Mouse (Mus musculus): Measurements from ENCODE around the gene Hus1.

The Hus1 gene

DNA sequence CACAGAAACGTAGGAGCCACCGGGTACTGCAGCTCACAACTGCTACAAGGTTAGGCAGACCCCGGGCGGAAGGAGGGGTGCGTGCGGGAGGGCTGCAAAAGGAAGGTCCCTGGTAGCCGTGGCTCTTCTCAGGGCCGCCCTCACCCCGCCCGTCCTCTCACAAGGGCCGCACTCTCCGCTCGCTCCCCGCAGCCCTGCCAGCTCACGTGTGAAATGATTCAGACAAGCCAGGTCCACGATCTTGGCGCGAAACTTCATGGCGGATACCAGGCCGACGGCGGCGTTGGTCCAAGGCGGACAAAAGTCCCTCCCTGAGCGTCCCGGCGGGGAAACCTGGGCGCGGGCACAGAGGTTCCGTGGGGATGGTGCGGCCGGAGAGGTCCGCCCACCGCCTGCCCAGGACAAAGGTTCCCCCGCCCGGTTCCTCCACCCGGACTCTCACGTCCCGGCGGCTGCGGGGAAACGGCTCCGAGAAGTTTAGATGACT lies at the start of gene Hus1:
TSS of gene Hus1 (minus strand) at position 339 of the 487 bp plus-strand sequence.
- peak; percentile 77 for DNase-seq (ENCODE audit: low read depth)

DNA sequence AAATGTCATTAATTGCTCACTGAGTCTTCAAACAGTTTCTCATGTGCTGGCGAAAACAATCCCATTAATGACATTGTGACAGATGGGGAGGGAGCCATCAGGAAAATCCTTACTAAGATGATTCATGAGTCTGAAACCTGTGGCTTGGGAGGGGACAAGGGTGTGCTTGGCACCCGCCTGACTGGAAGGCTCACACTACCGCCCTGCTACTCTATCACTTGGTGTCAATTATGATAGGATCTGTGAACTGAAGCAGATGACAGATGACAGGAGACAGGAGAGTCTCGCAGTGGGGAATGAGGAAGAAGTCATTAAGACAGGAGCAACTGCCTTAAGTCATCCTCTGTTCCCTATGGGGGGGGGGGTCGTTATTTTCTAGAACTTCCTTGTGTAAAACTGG lies 49.5 kb upstream of the Hus1 start:
- no peak for DNase-seq (ENCODE audit: low read depth)

DNA sequence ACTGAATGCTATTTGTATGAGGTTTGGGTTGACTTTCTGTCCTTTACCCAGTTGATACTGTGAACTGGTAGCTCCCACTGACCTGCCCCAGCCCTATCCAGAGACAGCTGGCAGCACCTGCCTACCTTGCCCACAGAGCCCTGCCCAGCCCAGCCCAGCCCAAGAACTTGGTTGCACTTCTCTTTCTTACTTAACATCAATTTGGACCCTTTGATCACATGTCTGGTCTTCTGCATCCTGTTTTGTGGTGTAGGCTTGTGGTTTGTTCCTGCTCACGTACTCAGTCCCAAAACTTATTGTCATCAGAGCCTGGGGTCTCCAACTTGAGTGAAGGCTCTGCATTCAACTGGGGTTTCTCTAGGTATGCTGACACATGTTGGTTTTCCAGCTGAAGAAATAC lies 49.0 kb upstream of the Hus1 start:
- DNase-seq (ENCODE audit: low read depth) = peak; percentile 9

DNA sequence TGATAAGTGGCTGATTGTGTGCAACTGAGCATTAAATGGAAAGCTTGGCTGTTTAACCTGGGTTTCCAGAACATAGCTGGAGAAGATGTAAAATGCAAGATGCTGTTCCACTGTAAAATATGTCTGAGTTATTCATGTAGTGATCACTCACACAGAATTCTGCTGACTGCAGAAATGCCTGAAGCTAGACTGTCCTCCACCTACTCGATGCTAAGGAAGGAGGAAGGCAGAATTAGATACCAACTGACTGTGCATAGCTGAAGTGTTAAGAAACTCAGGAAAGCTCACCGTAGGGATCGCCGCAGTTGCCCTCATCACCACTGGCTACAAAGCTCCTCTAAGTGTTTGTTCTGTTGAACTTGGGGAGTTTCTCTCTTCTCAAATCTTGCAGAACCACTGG lies 46.7 kb upstream of the Hus1 start:
- DNase-seq (ENCODE audit: low read depth) = no peak

DNA sequence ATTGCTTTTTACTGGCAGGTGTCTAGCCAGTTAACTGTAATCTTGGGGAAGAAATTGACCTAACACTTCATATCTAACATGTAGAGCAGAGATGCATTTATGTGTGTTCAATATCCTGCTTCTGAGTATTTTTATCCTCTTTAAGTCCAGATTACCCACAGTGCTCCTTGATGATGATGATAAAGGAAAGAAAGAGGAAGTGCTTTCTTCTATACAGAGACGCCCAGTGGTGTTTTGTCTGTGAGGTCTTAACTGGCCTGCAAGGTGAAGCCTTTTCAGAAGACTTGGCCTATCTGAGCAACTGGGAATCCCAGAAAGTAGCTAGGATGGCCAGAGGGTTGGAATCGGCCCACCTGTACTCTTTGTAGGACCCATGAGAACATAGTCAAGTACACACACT lies 45.9 kb upstream of the Hus1 start:
- DNase-seq (ENCODE audit: low read depth) = no peak

DNA sequence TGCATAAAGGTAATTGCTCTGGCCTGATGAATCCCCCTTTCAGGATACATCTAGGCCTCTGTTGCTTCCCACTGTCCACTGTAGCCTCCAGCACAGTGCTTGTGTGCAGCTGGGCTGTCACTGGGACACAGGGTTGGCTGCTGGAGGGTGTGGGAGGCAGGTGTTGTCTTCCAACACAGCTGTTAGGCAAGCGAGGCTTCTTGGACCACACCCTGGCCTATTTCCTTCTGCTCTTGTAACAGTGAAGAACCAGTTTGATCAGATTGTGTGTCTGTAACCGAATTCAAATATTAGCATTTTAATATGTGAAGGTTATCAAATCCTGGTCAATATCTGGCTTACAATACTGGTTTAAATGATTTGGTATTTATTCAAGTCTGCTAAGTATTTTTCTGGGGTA lies 40.9 kb upstream of the Hus1 start:
- no peak for DNase-seq (ENCODE audit: low read depth)

DNA sequence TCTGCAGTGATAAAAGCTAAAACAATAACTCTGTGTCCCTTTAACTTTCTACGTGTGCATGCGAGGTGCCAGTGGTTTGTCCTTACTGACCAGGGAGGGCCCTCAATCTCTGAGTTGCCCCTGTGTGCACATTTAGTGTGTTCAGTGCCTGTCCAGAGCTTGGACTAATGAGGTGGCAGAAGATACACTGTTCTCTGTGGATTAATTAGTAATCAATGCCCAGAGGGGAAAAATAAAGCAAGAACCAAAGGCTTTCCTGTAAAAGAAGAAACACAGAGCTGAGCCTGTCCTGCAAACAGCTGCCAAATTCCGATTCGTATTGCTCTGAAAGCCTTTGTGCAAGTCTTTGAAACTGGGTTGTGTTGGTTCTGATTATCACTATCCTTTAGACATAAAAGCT lies 39.2 kb upstream of the Hus1 start:
- DNase-seq (ENCODE audit: low read depth) = no peak

DNA sequence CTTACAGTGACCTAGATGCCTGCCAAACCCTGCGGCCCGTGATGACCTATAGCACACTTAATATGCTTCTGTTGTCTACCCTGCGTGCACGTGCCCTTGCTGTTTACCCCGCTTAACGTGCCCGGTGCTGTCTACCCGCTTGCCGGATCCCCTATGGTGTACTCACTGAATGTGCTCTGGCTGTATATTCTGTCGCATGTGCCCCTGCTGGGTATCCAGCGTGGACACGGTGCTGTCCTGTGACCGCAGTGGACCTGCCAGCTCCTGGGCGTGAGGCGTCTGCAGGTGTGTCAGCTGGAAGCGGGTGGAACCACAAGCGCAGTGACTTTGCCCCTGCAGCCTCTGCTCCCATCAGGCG lies 37.7 kb upstream of the Hus1 start, which contains the start of gene Sun3:
TSS of gene Sun3 (minus strand) at position 289 of the 358 bp plus-strand sequence.
- no peak for DNase-seq (ENCODE audit: low read depth)

DNA sequence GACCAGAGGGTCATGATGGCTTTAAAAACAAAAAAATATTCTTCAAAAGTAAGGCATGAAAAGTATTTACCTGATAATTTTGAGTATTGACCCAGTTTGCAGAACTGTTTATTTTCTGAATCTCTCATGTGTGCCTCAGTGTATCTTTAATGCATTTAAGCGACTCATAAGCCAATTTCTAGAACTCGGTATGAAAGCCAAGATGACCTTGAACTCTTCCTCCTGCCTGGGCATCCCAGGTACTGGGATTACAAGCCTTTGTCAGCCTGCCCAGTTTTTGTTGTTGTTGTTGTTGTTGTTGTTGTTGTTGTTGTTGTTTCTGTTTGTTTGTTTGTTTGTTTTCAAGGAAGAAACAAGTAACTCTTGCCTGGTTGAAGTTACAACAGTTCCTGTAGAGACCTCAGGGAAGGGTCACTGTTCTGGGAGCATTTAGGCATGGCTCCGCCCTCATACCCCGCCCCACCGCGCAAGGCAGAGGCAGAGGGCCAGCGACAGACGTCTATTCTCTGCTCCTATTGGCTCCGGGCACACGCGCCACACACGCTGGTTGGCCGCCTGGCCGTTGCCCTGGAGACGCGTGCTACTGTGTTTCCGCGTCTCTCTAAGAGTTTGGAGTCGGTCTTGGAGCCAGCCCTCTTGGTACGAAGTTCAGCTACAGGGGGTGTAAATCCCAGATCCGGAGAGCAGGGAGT lies 37.2 kb upstream of the Hus1 start, which contains the start of gene Gm11992:
TSS of gene Gm11992 (plus strand) at position 584 of the 692 bp plus-strand sequence.
- DNase-seq (ENCODE audit: low read depth) = peak; percentile 69

DNA sequence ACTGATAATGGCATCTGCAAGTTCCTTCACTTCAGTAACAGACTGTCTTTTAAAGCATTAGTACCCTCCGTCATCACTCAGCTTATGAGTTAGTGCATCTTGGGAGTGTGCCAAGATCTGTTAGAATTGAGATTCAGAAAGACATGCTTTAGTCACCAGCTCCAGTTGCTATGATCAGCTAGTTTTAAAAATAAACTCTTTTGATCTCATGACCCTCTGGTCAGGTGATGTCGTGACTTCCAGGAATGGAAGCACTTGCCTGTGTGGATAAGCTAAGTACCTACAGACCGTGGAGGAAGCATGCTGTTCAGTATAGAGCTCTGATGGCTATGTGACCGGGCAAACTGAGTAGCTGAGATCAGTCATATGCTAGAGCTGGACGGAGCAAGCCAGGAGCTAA lies 36.1 kb upstream of the Hus1 start:
- no peak for DNase-seq (ENCODE audit: low read depth)

DNA sequence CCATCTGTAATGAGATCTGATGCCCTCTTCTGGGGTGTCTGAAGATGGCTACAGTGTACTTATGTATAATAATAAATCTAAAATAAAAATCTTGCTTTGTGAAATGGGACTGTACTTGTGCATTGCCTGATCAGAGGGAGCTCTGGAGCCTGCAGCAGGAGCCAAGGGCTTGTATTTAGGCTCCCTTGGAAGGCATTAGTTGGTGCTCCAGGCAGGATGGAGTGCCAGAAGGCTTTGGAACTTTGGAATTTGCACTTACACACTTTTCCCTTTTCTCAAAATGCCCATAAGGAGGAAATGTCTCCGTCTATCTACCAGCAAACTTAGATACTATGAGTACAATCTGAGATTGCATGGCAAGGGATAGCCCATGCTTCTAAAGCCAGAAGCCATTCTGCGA lies 35.6 kb upstream of the Hus1 start:
- DNase-seq (ENCODE audit: low read depth) = no peak

DNA sequence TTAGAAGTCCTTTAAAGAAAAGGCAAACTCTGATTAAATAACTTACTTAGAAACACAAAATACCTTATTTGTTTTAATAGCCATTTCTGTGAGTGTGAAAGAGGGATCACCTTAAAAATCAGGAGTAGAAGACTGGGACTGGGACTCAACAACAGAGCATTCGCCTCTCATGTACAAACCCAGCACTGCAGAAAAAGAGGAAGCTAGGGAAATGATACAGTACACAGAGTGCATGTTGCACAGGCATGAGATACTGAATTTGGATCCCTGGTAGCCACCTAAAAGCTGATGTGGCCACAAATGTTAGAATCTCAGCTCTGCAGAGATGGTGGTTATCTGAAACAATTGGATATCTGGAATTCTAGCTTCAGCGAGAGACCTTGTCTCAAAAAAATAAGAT lies 20.5 kb upstream of the Hus1 start:
- no peak for DNase-seq (ENCODE audit: low read depth)

DNA sequence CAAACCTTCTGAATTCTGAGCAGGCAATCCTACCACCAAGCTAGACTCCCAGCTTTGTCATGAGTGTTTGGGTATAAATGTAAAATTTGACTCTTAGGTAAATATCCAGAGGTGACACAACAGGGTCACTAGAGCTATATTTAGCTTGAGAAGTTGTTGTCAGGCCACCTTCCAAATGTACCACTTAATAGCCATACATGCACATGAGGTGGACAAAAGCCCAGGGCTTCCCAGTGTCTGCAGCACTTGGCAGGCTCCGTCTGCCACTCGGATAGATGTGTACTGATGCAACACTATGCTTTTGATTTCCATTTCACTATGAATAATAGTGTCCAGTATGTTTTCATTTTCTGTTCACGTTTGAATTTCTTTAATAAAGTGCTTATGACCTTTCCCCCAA lies 14.2 kb upstream of the Hus1 start:
- no peak for DNase-seq (ENCODE audit: low read depth)

DNA sequence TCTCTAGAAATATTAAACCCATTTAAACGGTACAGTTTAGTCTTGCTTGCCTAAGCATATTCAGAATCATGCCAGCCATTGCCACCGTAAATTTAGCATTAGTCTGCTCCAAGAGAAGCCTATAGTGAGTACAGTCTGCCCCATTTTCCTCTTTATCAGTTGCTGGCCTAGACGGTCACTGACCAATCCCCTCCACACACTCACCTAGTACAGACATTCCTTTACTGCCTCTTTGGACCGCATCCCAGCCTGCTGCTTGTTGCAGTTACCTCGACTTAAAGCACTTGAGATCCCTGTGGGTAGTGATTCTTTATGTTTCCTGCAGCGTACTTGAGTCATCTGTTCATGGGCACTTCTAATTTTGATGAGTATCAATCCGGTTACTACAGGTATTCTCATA lies 13.8 kb upstream of the Hus1 start:
- no peak for DNase-seq (ENCODE audit: low read depth)

DNA sequence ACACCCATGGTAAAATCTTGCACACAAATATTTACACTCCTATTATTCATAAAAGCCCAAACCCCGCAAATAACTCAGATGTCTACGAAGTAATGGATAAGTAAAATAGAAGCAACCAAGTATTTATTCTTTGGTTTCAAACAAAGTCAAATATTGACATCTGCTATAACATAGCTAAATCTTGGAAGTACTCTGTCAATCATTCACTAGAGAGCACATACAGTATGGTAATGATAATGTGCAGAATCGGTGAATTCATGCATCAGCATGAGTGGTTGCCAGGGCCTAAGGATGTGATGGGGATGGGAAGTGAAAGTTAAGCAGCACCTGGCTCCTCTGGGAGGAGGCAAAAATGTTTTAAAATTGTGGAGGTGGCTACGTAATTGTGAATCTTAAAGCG lies 9.2 kb upstream of the Hus1 start:
- DNase-seq (ENCODE audit: low read depth) = no peak

DNA sequence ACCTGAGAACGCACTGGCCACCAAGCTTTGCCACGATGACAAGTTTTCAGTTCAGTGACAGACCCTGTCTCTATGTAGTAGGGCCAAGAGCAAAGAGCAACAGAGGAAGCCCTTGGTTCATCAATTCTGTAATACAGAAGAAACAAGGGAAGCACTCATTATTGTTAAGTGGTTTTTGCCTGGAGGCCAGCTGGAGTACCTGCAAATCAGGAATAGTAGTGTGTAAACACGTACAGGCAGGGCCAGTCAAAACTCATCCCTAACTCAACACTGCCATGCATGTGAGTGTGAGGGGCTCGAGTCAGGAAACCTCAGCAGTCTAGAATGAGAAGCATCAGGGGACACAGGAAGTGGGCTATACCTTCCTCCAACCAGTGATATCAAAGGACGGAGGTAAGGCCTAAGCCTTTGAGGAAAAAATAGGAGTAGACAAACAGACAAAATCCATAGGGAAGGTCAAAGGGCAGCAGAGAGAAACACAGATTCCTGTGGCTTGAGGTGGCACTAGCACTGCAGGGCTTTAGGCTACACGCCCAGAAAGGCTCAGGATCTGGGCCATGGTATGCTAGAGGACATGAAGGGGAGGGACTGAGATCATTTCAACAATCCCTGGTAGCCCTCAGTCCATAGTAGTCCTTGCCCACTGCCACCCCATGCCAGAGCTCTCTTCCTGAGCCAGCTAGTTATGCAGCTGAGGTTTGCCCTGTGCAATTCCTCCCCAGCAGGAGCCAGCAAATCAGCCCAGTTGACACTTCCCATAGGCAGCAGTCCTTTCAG lies 7.7 kb upstream of the Hus1 start:
- no peak for DNase-seq (ENCODE audit: low read depth)

DNA sequence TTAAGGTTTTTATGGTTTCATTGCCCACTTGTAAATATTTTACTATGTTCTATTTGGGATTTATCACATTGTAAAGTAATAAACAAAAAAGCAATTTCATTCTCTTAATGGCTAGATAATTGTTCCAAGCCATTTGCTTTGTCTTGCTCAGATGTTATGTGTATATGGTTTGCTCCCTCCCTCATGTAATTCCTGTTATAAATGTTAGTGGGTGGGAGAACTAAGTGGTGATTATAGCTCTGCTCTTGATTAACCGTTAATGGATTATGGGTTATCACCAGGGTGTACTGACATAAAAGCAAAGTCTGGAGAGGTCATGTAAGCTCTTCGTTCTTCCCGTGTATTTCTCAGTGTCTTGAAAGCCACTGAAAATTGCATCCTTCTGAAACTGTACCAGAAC lies 3.7 kb upstream of the Hus1 start:
- no peak for DNase-seq (ENCODE audit: low read depth)

DNA sequence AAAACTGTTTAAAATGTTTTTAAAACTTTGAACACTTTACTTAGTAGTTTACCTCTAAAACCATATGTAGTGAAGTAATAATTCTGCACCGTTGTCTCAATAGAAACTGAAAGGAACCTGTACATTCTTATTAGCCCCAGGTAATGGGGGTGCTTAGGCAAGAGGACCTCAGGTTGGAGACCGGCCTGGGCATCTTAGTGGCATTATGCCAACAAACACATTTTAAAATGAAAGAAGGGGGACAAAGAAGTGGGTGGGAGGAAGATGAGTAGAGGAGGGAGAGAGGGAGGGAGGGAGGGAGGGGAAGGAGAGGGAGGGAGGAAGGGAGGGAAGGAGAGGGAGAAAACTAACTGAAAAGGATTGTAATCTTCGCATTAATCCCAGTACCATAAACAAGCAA lies 357 bp upstream of the Hus1 start:
- DNase-seq (ENCODE audit: low read depth) = no peak

DNA sequence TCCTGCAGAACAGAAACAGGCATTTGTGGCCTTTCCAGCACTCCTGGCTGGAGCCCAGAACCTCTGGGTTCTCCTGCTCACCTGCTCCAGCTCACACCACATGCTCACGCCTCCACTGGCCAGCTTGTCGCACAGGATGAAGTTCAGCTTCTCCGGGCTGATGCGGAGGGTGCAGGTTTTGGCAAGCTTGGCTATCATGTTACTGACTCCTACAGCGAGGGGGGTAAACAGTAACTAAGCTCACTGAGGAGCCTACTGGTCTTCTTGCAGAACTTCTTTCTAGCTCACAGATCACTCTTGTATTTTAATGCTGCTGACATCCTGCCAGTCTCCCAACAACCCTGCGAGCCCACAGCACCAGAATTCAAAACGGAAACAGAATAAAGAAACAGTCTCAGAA lies 575 bp downstream of the Hus1 start:
- no peak for DNase-seq (ENCODE audit: low read depth)

DNA sequence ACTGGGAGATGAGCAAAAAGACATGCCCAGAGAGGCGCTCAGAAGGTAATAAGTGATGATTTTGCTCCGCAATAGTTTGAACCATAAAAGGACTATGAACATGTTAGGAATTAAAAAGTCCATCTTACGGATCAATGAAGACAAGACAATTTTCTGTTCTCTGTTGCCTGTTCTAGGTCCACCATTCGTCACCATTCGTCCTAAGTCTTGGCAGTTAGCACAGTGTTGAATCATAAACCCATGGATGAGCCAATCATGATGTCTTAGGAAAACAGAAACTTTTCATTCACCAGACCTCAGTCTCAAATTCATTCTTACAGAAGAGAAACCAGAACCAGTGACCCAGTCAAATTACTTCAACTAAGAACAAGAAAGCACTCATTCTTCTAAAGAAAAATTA lies 2.2 kb downstream of the Hus1 start:
- no peak for DNase-seq (ENCODE audit: low read depth)

DNA sequence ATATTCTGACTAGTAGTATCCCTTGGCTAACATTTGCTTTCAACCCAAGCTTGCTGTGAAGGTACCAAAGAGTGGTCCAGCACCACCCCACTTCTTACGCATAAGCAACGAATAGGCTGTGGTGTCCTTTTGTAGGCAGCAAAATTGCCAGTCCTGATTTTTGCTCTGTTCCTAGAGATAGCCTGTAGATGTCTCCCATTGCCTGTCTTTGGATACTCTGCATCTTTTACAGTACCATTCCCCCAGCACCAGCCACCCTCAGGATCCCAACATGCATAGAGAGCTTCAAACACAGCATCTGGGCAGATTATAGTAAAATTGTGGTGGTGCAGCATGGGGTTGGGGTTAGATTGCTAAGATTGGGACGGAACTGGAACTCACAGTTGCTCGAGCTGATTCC lies 22.9 kb downstream of the Hus1 start:
- no peak for DNase-seq (ENCODE audit: low read depth)

DNA sequence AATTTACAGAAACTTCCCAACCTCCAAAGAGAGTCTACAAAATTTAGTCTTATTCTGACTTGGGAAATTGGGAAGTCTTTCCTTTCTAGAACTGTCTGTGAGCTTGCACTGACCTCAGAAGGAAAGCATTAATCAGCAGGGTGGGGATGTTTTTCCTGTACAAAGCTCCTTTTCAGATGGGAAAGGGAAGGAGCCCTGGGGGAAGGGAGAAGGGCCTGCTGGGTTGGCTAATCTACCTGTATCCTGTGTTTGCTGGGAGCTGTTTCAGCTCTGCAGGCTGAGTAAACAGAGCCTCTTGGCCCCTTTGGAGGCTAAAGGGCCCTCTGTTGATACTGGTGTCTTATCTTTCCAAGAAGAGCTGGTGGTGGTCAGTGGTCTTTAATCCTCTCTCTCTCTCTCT lies 24.9 kb downstream of the Hus1 start:
- no peak for DNase-seq (ENCODE audit: low read depth)

DNA sequence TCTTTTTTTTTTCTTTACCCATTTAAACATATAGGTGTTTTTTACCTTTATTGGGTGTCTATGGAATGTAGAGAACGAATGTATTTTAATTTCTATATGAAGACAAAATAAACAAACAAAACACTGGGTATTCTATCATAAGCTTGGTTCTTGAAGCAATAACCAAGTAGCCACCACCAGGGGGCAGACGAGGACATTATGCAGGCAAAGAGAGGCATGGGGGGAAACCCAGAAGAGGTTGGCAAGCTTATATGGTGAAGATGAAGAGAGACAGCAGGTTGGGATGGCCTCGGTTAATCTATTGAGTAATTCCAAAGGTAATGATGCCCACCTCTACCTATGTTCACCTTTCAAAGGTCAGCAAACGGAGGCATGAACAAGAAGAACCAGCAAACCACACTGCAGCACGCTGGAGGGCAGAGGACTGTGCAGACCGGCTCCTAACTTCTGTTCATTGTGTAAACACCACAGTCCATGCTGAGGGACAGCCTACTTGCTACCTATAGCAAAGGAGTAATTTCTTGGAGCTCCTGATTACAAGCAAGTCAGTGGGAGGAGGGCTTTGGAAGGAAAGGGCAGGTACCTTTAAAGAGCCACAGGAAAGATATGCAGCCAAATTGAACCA lies 27.6 kb downstream of the Hus1 start:
- DNase-seq (ENCODE audit: low read depth) = peak; percentile 80

All from induced T-regulatory cell, adult 2 months (primary cell).